Mouse (Mus musculus): ENCODE data around the gene P2ry6.

The P2ry6 gene

DNA sequence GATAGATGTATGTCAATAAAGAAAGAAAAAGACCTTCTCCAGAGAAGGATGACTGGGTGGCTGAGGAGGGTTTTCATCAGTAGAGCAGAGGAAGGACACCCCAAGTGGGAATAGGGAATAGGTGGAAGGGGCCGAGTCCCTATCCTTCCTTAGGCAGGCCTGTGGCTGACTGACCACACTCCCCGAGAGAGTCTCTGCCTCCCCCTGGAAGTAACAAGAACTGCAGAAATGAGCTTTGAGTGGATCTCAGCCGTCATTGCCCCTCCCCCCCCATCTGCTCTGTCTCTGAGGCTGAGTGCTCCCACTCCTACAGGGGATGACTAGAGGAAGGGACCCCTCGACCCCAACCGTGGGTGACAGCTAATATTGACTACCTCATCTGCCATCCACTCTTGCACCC lies 33.3 kb downstream of the P2ry6 start:
- no peak for DNase-seq (ENCODE audit: low read depth, low spot score)

DNA sequence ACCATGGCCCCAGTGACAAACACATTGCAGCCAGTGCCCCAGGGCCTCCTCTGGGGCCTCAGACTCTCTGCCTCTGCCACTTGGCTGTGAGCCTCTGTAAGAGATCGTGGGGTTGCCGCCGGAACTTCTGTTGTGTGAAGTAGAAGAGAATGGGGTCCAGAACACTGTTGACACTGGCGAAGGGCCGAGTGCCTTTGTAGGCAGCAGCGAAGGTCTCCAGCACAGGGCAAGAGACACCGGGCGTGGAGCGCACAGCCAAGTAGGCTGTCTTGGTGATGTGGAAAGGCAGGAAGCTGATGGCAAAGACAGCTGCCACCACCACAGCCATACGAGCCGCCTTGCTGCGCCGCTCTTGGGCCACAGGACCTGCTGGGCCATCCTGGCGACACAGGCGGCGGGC lies 36.3 kb downstream of the P2ry6 start:
- no peak for DNase-seq (ENCODE audit: low read depth, low spot score)

DNA sequence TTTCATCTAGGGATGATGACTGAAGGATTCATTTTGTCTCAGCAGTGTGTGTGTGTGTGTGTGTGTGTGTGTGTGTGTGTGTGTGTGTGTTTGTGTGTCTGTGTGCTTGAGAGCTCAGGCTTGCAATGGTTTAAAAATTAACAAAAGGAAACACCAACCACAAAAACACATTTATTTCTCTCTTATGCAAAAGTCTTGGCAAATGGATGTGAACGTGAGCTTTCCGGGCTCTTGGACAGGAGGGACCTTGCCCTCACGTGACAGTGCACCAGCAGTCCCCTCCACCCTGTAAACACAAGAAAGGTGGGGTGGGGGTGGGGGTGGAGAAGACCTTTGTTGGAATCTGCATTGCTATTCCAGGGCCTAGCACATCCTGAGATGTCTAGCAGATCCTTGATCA lies 37.0 kb downstream of the P2ry6 start:
- no peak for DNase-seq (ENCODE audit: low read depth, low spot score)

DNA sequence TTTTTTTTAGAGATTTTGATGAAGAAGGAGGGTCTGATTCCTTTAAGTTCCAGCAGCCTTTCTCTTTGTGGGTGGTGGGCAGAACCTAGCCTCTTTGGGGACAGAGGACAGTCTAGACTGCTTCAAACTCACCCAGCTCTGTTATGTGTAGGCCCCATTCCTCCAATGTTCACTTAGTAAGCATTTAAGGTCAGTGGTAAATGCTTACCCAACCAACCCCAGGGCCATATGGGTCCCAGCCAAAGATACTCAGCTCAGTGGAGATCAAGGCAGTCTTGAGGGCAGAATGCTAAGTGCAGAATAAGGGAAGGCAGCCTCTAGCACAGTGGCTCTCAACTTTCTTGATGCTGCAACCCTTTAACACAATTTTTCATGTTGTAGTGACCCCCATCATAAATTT lies 40.9 kb downstream of the P2ry6 start:
- DNase-seq (ENCODE audit: low read depth, low spot score): no peak

DNA sequence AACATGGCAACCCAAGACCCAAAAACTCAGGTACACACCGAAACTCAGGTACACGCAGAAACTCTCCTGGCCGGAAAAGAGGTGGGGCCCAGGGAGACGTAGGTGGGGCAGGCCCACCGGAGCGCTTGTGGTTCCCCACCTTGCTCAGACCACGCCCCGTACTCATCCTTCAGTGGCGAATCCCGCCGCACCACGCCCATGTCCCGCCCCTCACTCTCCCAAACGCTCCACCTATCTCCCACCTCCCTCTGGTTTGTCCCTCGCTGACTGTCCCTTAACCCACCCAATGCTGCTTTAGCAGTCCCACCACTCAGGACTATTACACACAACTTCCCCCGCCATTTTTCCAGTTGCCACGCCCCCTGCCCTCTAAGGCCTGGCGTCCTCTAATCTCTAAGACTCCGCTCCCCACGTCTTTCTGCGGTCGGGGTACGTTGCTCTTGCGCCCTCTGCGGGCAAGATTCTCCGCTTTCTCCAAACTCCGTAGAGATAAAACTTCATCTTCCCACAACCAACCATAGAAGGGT lies 41.9 kb downstream of the P2ry6 start:
- peak; percentile 83 for DNase-seq (ENCODE audit: low read depth, low spot score)

DNA sequence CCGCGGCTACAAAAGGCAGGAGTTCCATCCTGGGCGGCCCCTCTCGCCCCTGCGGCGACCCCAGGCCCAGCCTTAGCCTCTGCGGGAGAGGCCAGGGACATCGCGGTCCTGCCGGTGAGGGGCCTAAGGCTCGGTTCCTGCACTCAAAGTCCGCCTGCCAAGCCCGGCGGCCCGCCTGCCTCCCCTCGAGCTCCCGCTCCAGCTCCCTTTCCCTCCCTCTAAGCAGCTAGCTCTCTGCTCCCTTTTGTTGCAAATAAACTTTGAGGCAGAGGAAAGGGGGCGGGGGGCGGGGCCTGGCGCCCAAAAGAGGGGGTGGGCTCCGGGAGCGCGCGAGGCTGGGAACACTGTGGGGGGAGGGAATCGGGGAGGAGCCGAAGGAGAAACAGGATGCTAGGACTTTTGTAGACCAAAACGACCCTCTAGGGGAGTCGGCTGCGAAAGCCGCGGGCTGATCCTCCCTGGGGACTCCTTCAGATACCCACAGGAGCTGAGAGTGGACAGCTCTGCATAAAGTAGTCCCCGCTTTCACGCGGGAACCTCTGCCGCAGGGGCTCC lies 42.4 kb downstream of the P2ry6 start, which contains the start of gene Arhgef17:
Gene Arhgef17 (minus strand): TSS at position 182 of the 555 bp plus-strand sequence.
- peak; percentile 56 for DNase-seq (ENCODE audit: low read depth, low spot score)

DNA sequence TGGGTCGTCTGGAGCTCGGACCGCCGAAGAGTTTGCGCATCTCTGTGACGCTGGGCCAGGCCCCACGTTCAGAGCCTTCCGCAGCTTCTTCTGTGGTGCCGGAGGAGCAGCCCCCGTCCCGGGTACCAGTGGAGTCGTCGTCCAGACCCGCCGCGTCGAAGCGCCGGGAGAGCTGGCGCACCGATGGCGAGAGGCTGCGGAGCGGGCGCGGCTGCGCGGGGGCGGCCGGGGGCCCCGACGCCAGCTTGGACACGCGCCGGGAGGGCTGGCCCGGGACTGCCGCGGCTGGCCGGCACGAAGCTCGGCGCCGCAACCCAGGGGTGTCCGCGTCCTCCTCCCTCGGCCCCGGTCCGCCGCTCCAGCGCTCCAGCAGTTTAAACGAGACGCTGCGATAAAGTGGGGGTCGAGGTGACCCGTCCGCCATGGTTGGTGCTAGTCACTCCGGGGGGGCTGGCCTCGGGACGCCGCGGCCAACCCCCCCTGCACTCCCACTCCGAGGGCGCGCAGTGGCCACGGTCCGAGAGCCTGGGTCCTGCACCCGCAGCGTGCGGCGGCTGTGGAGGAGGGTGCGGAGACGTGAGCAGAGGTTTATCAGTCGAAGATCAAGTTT lies 43.0 kb downstream of the P2ry6 start:
- no peak for DNase-seq (ENCODE audit: low read depth, low spot score)

DNA sequence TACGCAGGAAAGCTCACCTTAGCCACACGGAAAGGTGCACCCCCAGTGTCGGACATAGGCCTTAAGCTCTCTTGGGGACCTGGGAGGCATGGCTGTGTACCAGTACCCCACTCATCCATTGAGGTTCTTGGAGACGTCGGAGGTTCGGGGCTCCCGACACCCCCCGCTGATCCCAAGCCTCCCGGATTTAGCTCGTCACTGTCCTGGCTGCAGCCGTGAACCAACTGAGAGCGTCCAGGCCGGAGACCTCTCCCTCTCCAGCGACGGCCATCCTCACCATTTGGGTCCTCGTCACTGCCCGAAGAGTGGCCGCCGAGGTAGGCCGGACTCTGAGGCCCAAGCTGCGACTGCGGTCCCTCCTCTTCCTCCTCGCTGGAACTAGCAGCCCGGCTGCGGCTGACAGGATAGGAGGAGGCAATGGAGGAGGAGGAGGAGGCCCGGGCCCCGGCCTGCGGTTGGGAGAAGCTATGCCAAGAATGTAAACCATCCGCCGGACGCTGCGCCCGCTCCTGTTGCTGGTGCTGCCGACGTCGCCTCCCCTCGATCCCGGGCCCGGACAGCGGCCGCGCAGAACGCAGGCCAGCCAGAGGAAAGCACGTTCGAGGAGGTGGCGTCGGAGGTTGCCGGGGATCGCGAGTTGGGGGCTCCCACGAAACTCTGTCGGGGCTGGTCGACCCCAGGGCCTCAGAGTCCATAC lies 43.7 kb downstream of the P2ry6 start:
- DNase-seq (ENCODE audit: low read depth, low spot score): no peak

DNA sequence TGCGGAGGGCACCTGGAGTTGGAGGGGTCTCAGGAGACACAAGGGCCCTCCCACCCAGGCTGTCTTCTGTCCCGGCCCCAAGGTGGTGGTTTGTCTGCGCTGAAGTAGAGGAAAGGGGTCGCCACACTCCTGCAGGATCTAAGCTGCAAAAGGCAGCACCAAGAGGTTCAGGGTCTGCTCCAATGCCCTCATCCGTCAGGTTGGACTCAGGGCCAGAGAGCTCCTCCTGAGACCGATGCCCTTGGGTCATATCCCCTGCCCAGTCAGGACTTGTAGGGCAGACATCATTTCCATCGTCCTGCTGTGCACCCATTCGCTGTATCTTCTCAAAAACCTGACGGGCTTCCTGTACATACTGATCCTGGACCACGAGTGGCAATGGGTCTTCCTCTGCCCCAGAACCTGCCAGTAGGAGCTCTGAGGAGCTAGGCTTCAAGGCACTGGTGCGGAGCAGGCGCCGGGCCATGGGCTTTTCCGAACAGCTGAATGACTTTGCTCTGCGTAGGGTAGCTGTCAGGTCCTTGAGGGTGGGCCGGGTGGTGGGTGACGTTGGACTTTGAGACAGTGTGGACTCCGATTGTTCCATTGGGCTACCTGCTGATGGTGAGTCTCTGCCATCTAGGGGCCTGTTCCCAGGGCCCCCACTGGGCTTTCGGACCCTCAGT lies 44.7 kb downstream of the P2ry6 start:
- no peak for DNase-seq (ENCODE audit: low read depth, low spot score)

DNA sequence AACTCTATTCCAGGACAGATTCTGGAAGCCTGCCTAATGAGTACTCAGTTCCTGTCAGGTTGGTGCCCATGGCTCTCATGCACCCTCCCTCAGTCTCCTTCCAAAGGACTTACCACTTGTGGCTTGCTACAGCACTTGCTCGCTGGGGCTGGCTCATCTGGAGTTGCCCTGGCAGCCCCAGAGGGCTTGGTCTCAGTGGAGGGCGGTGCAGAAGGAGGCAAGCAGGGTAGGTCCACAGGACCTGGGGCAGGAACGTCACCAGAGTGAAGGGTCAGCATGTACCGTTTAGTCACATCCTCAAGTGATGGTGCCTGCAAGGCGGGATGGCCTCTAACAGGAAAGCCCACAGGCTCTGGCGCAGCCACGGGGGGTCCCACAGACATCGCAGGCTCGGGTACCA lies 46.0 kb downstream of the P2ry6 start:
- no peak for DNase-seq (ENCODE audit: low read depth, low spot score)

DNA sequence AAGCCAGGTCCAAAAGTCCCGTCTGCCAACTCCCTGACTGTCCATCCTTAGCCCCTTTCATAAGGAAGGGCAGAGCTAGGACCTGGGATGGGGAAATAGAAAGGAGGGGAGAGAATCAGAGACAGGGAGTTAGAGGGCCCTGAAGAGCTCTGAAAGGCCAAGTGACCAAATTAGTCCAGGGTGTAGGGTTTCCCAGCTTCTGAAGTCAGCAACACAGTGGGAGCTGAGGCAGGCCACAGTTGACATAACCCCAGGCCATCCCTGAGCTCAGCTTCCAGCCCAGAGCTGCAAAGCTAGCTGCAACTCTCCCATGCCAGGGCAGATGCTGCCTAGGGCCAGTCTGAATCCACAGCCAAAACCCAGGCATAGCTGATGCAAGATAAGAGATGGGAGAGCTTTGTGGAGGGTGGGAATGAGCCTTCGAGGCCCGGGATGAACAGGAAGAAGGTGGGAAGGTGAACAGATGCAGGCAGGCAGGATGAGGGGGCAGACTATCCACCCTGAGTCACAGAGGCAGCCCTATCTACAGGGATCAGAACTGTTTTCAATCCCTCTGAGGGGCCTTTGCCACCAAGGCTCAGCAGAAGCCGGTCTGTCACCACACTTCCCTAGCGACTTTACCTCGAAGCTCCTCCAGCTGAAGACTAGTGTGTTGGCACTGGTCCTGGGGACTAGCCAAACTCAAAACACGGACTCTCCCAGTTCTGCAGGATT lies 47.0 kb downstream of the P2ry6 start:
- DNase-seq (ENCODE audit: low read depth, low spot score): peak; percentile 69

DNA sequence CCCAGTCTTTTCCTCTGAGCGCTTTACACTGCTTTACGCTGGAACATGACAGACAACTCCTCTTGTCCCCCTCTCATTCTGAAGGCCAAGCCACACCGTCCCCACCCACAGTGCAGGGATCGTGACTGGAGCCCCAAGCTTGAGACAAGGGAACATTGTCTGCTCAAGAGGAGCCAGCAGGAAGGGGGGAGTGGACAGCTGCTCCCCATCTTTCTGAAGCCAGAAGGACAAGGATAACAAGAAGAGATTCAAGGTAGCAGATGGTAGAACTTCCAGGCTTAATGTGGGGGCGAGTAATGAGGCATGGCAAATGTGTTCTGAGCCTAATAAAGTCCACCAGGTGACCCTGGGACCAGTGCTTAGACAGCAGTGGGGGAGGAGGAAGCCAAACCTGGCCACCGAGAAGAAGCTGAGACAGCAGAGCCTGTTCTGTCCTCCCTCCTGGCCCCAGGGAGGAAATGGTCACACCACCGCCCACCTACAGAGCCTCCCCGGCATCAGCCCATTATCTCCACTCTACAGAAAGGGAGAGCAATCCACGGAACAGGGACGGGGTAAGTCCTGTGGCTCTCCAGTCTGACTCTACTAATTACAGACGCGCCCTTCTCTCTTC lies 48.0 kb downstream of the P2ry6 start:
- DNase-seq (ENCODE audit: low read depth, low spot score): peak; percentile 84

DNA sequence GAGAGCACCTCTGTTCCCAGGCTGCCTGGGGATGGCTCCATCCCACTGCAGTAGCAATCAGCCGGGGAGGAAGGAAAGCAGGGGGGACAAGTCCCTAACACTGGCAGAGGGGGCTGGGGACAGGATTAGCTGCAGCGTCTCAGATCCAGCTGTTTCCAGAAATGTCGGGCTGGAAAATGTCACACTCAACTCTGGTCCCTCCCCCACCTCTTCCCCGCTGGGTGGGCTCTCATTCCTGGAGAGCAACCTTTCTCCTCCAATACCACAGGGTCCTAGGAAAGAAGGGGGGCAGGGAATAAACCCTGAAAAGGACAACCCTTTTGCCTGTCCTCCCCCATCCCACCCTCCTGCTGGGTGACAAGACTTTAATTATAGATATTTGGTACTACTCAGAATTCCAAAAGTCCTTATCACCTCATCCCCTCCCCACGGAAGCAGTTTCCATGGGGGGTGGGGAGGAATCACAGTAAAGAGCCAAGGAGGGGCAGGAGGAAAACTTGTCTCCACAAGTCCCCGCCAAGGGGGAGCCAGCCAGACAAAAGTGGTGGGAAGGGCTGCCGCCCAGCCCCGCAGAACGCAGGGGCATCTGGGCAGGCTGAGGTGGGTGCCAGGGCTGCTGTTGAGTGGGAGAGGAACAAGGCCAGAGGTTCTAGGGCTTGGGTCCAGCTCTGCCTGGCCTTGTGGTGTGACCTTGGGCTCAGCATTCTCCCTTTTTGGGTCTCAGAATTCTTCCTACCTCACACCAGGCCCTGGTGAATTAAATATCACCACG lies 49.6 kb downstream of the P2ry6 start:
- peak; percentile 73 for DNase-seq (ENCODE audit: low read depth, low spot score)

DNA sequence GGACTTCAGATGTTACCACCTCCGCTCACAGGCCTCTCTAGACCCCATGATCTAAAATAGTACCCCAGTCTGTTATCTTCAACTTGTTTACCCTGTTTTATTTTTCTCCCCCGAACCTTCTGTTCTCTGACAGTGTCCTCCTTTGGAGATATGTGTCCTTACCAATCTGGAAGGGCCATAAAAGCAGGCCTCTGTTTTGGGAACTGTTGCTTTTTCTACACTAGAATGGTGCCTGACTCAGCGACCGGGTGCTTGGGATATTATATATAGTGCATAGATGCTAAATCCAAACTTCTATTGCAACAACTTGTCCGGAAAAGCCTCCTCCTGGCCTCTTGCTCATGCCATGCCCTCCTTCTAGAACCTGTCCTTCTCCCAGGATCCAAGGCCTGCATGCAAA lies 50.2 kb downstream of the P2ry6 start:
- peak; percentile 69 for DNase-seq (ENCODE audit: low read depth, low spot score)

DNA sequence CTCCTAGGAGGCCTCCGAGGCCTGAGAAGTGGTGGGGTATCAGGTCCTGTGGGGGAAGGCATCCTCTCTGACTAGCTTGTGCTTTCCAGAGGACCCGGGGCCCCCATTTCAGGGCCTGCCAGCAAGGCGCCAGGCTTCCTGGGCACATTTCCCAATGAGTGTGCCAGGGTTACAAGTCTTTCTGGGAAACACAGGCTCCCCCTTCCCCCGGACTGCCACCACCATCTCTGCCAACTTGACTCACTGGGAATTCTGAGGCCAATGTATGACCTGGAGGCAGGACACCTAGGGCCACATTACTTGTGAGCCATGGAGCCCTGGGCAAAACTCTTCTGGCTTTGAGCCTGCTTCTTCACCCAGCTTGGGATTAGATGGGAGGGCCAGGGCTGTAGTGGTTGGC lies 51.5 kb downstream of the P2ry6 start:
- DNase-seq (ENCODE audit: low read depth, low spot score): peak; percentile 42

DNA sequence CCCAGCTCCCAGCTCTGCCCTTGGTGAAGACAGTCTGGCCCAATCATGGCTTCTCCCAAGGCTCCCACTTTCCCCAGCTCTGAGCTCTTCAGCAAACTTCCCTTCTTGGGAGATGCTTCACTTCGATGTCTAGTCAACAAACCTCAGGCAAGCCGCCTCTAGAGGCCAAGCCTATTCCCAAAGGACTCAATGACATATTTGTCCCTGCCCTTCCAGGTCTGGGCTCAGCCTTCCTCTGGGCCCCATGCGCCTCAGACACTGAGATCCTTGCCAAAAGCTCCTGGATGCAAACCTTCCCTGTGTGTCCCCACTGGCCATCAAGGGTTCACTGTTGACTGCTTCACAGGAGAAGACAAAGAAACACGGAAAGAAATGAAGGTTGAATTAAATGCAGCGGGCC lies 53.2 kb downstream of the P2ry6 start:
- DNase-seq (ENCODE audit: low read depth, low spot score): no peak

DNA sequence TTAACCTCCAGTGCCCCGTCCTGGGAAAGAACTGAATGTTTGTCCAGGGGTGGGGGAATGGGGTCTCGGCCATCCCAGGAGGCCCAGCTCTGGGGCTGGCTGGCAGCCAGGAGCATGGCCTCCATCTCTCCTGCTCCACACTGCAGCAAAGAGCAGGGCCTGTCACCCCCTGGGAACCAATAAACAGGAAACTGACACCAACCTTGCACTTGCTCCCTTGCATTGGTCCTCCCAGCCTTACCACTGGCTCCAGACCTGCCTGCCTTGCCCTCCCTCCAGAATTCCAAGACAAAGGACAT lies 54.7 kb downstream of the P2ry6 start:
- no peak for DNase-seq (ENCODE audit: low read depth, low spot score)

DNA sequence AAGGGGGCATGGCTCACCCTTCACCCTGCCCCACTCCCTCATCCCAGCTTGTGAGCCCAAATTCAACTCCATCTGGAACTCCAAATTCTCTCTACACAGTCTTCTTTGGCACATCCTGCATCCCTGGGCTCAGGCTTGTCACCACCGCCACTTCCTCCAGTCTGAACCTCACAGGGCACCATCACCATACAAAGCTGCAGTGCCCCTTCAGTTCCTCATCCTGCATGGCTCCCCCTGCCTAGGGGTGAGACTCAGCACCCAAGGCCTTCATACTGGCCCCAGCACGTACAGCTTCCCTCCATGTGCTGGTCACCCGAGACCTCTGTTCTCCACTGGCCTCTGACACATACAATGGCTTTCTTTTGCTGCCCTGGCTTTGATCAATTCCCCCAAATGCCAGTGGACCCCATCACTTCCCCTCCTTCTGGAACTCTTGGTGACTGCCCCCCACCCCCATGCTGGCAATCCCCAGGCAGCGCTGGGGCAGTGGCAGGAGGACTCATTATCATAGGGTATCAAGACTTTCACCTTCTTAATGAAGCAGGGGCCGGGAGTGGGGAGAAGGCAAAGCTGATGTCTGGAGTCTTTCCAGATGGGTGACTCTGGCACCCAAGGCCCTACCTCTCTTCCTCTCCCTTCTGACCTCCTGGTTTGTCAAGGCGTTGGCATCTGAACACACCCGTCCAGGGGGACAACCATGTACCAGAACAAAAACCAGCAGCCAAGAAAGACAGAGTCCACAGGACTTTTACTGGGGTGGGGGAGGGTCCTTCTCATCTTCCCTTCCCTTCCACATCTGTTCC lies 55.2 kb downstream of the P2ry6 start:
- DNase-seq (ENCODE audit: low read depth, low spot score): no peak

DNA sequence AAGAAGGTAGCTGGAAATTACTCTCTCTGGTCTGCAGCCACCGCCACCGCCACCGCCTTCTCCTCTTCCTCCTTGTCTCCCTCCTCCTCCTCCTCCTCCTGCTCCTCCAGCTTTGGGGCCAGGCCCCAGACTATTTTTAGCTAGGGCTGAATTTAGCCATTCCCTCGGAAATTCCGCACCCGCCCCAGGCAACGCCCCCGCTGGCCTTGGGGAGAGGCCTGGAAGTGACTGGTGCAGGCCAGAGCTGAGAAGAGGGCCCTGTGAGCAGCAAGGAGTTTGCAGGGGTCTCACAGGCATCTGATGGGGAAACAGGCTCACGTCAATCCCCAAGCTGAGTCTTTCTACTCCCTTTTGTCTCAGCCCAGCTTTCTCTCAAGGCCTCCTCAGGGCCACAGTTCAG lies 56.3 kb downstream of the P2ry6 start:
- DNase-seq (ENCODE audit: low read depth, low spot score): no peak

DNA sequence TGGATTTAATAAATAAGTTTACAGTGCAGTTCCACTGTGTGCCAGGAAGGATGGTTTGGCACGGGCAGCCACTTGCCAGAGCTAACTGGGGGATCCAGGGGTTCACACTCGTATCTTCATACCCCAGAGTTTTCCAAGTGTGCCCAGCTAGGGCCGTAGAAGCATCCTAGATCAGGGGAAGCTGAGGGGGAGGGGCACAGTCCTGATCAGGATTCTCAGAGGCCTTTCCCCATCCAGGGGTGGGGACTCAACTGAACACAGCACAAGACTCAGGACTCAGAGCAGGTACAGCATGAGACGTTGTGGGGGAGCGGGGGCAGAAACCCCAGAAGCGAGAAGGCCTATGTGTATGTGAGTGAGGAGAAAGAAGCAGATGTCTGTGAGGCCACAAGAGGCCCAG lies 56.7 kb downstream of the P2ry6 start:
- DNase-seq (ENCODE audit: low read depth, low spot score): no peak

All from brain, adult 2 months (tissue).